23 mouse cellular contexts compared by ENCODE assay signal in genomic region chr12:51437541-51437940, GRCm38 (mm10).
"Had no signal": no experiment of that assay in that cellular context is flagged by ENCODE, and none has a peak within 500 bp of the region (broad histone marks: within the 10 kb centered on the region; RNA-seq: fewer than 3 reads in every experiment).

No protein-coding gene starts in this region.

- ATAC-seq: liver, embryonic 12.5 days; midbrain, embryonic 15.5 days had no signal

- H3K27ac ChIP-seq: kidney, embryonic 15.5 days; limb, embryonic 13.5 days; liver, embryonic 12.5 days; liver, embryonic 15.5 days; lung, embryonic 15.5 days; midbrain, embryonic 10.5 days; midbrain, embryonic 15.5 days; neural tube, embryonic 12.5 days; neural tube, embryonic 15.5 days; stomach, postnatal 0 days had no signal

- H3K27me3 ChIP-seq: kidney, embryonic 15.5 days; limb, embryonic 13.5 days; liver, embryonic 12.5 days; liver, embryonic 15.5 days; lung, embryonic 15.5 days; megakaryocyte, embryonic 14.5 days; midbrain, embryonic 15.5 days; neural tube, embryonic 12.5 days; neural tube, embryonic 15.5 days had no signal

- DNase-seq: kidney, adult 8-10 months; kidney, postnatal 10 days; kidney, postnatal 4 days; left cerebral cortex, postnatal 4 days; liver; lung, adult 18-20 months; lung, postnatal 10 days; lung, postnatal 36 days; right cerebral cortex, adult 18-20 months; right cerebral cortex, postnatal 14 days; right cerebral cortex, postnatal 4 days; thymus, postnatal 36 days had no signal

- H3K9me3 ChIP-seq: kidney, embryonic 15.5 days; limb, embryonic 13.5 days; liver, embryonic 12.5 days; liver, embryonic 15.5 days; lung, embryonic 15.5 days; megakaryocyte, embryonic 14.5 days; midbrain, embryonic 10.5 days; midbrain, embryonic 15.5 days; neural tube, embryonic 12.5 days; neural tube, embryonic 15.5 days had no signal

- H3K4me3 ChIP-seq: kidney, embryonic 15.5 days; limb, embryonic 13.5 days; liver, embryonic 12.5 days; liver, embryonic 15.5 days; lung, embryonic 15.5 days; megakaryocyte, embryonic 14.5 days; midbrain, embryonic 10.5 days; midbrain, embryonic 15.5 days; neural tube, embryonic 12.5 days; neural tube, embryonic 15.5 days had no signal

- H3K4me2 ChIP-seq: kidney, embryonic 15.5 days; limb, embryonic 13.5 days; liver, embryonic 12.5 days; liver, embryonic 15.5 days; lung, embryonic 15.5 days; midbrain, embryonic 15.5 days; neural tube, embryonic 12.5 days; neural tube, embryonic 15.5 days had no signal

- H3K9ac ChIP-seq: kidney, embryonic 15.5 days; limb, embryonic 13.5 days; liver, embryonic 12.5 days; liver, embryonic 15.5 days; lung, embryonic 15.5 days; midbrain, embryonic 15.5 days; neural tube, embryonic 12.5 days; neural tube, embryonic 15.5 days had no signal

- H3K4me1 ChIP-seq: kidney, embryonic 15.5 days; limb, embryonic 13.5 days; liver, embryonic 12.5 days; liver, embryonic 15.5 days; lung, embryonic 15.5 days; megakaryocyte, embryonic 14.5 days; midbrain, embryonic 10.5 days; midbrain, embryonic 15.5 days; neural tube, embryonic 12.5 days; neural tube, embryonic 15.5 days had no signal
